Mouse (Mus musculus): ENCODE measurements around the gene Cops6.

GRCm38 (mm10) chr5:138160224-138160762 lies 578 bp upstream of the Cops6 start:
- TF ChIP-seq GATA1 (IDR thresholded peaks at IDR 0.05; ENCODE audit: borderline replicate concordance, low read length) (no peak), FLI1 (IDR thresholded peaks at IDR 0.05; ENCODE audit: low read length) (no peak)
